Mouse (Mus musculus) 3T3-L1 (cell line): ENCODE results near the gene Arhgef3.
A peak's percentile ranks its signal among the peaks of the same experiment; 100 is the strongest.

Experiments
- DNase-seq: peaks from one replicate; pipeline ENCODE4 v3.0.0-alpha.2; 2015; ENCODE audit warnings: low read depth, low spot score

The Arhgef3 gene

DNA sequence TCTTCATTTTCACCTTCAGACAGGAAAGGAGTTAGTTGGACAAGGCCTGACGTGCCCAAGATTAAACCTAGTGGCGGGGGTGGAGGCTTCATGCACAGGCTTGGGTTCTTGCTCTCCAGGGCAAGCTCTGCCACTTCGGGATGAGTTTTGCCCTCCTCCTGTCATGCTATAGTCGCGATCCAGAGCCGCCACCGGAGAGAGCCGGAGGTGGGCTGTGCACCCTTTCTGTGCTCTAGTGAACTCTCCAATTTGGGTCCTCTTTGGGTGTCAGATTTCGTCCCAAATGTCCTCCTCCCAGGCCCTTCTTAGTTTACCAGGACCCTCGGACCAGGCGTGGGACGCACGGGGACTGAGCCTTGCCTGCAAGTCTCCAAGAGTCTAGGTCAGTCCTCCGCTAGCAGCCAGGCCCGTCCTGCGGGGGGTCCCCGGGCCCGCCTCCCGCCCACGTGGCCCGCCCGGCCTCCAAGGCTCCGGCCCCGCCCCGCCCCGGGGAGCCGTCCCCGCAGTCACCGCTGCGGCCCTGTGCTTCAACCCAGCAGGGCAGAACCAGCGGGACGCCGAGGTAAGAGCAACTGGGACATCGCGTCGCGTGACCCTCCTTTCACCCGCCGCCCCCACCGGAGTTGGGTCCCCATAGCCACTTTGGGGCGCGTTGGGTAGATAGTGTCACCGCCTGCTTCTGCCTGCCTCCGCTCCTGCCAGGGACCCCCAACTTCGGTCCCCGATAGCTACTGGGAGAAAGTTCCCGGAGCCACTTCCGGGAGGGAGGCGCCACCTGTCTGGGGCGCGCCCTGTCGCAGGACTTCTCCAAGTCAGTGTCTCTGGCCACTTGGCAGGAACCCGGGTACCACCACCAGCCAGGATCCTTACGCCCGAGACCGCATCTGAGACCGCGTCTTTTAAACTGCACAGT lies at the start of gene Arhgef3:
TSS of gene Arhgef3 (plus strand) at position 538 of the 913 bp plus-strand sequence.
- DNase-seq, result peak; percentile 27

DNA sequence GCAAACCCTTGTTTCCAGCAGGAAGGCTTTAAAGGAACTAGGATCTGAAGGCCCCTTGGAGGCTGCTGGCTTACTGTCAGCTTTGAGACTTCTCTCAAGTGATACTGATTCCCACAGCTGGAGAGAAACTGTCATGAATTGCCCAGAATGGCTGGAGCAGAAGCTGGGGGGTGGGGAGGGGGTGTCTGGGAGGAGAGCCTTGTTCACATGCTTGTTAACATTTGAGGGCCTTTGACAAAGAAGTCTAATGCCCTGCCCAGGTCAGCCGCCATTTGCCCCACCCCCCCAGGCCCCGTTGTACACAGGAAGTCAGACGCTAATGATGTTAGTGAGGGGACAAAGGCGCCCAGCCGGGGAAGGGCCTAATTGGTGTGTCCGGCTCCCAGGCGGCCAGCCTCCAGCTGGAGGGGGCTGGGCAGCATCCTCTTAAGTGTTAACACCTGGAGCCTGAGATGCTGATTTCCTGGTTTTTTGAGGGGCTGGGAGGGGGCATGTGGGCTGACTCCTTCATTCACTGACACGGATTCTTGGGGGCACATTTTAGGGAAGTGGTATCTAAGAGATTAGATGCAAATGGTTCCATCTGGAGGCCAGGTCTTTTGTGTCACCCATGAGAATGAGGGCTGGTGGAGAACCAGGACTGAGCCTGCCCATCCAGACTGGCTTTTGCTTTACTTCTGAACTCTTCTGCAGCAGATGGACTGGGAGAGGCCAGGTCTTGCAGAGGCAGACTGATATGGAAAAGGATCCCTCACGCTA lies 48.3 kb upstream of the Arhgef3 start:
- no peak for DNase-seq

DNA sequence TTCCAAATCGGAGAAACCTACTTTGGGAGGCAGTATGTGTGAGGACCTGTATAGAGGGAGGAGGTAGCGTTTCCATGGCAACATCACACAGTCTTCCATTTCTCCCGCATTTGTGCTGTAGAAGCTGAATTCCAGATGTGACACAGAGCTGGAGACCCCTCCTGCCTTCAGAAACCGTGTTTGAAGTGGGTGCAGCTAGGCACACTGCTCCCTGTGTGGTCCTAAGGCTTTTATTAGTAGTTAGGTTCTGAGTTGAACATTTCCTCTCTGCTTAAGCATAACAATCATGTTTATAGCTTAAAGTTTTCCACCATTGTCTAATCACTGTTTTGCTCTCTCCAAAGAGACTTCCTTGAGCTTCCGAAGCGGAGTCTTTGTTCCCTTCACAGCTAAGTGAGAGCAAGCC lies 46.8 kb upstream of the Arhgef3 start:
- no peak for DNase-seq

DNA sequence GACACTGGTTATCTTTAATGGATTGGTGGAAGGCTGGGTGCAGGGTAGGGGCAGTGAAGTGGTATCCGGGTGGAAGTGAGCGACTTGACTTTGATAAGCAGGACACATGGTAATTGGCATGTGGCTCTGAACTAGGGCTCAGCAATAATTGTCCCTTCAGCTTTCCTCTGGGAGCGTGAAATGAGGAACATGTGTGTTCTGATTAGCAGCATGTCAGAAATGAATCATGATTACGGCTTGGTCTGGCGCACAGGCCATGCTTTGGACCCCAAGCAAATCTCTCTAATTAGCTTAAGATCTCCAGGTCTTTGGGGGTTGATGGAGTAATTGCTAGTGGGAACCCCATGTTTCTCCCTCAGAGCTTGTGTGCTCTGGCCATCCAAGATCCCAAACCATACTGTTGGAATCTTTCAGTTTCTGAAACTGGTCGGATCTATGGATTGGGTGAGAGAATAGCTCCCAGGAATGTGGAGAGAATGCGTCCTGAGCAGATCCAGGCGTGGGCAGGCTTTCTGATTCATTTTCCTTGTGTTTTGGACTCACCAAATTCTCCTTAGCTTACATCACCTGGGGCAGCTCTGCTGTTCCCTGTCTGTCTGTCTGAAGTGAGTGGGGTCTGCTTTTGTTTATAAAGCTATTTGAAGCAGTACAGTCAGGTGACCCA lies 45.1 kb upstream of the Arhgef3 start:
- DNase-seq, result peak; percentile 88

DNA sequence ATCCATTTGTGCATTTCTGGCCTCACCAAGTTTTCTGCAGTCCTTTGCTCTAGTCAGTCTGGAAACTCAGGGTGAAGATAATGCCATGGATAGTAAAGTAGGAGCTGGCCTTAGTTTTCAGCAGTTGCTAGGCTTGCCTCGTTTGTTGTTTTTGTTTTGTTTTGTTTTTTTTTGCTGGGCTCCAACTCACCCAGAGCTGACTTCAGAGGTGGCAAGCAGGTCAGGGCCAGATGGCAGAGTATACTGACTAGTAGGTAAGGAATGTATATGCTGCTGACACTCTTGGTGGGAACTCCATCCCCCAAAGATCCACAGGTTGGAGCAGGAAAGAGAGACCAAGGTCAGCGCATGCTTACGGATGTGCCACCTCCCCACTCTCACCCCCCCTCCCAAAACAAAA lies 44.6 kb upstream of the Arhgef3 start:
- peak; percentile 83 for DNase-seq

DNA sequence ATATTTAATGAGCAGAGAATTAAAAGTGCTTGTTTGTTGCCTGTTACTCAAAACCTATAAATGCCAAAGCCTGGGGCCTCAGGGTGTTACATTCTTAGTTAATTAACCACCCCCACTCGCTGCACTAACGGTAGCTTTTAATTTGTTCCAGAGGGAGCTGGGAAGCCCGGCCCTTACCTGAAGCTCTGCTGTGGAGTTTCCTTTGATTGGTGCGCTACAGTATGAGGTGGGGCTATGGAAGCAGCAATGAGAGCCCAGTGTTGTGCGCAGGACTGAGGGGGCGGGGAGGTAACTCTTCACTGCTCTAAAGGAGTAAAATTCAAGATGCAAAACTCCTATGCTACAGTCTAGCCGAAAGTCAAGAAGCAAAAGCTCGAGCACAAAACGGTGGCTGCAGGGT lies 43.9 kb upstream of the Arhgef3 start:
- no peak for DNase-seq

DNA sequence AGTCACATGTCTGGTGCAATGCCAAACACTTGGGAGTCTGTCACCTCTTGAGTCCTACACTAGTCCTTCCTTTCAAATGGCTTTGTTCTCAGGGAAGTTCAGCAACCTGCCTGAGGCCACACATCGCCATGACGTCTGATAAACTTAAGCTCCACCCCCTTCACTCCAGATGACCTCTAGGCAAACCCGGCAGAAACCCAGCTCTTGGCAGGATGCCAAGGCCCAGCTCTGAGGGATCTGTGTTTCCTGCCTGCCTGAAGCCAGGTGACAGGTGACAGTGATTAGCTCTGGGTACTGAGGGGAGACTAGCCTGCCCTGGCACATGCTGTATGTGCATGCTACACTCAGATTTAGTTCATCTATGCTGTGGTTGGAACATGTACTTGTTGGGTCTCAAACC lies 42.7 kb upstream of the Arhgef3 start:
- peak; percentile 21 for DNase-seq

DNA sequence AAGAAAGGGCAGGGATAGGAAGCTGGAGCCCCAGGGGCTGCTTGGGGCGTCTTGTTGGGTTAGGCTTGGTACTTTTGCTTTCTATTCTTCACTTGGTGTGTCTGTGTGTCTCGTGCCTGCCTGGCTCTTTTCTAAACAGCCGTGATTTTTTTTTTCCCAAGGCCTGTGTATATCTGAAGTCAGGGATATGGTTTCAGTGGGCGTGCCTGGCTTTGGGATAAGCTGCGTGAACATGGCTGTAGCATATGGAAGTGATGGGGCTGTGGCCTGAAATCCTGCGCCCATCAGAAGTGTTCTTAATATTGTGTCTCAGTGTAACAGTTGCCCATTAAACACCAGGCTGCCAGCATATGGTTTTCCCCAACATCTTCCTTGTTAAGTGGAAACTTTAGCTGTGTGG lies 39.6 kb upstream of the Arhgef3 start:
- no peak for DNase-seq

DNA sequence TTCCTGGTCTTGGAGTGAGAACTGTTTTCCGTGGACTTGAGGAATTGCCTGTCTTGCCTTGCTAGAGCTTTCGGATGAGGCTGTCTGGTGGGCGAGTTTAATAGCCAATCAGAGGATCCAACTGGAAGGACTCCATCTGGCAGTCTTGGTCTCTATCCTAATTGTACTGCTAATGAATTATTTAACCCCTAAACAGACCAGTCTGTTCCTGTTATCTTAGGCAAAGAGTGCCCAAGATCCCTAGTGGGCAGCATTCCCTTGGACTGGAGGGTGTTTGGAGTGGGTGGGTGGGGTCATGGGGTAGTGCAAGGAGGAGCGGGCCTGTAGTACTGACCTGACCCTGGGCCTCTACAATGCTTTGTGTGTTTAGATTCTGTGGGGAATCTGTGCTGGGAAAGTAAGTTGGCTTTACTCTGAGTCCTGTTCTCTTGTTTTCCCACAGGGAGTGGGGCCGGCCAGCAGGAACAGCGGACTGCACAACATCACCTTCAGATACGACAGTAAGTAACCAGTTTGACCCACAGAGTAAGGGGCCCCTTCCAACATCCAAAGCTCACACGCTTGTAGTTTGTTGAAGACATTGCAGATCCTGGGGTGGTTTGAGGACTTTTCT lies 38.7 kb upstream of the Arhgef3 start:
- no peak for DNase-seq

DNA sequence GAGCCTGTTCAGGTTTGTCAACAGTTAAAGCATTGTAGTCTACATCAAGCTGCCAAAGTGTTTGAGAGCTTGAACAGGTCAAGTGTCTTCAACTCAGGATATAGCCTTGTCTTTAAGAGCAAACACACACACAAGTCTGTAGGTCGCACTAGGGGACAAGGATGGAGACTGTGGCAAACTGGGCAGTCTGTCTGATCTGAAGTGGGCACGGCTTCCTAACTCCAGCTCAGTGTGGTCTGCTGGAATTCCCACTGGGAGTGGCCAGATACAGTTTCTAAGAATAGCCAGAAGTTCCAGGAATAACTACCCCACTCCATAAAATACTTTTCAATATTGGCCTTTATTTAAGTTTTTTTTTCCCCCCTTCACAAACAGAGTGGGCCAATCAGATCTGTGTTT lies 38.2 kb upstream of the Arhgef3 start:
- peak; percentile 40 for DNase-seq

DNA sequence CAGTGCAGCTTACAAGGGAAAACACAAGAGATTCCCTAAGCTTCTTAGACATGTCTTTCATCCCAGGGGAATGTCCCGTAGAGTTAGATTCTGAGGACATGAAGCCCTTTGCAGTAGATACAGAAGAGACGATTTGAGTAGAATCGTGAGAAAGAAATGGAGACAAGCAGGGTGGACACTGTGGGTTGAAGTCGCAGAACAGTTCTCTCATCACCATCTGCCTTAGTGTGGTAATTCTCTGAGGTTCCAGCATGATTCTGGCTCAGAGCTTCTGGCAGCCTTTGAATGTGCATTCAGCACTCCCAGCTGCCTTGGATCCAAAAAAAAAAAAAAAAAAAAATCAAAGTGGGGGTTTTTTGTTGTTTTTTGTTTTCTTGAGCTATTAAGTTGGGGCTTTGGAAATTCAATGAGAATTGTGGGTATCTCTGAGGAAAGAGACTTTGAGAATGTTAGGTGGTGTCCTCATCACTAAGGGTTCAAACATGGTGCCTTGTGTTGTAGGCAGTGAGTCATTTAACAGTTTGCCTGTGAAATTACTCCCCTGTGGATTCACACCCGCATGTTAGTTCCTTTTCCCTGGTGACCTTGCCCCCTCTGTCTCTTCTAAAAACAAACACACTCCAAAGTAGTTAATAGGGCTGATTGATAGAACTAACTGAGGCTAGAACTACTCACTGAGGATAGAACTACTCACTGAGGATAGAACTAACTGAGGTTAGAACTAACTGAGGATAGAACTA lies 33.0 kb upstream of the Arhgef3 start:
- DNase-seq, result peak; percentile 54

DNA sequence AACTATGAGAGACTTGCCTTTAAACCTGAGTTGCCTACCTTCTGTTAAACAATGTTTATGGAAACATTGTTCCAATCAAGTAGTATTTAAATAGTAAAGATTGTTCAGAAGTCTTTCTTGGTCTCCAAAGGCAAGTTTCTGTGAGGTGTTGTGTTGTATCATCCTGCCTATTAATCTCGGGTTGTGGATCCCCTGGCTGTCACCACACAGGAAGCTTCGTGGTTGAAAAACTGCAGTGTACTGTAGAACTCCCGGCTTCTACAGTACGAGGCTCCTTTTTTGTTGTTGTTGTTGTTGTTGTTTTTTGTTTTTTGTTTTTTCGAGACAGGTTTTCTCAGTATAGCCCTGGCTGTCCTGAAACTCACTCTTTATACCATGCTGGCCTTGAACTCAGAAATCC lies 29.2 kb upstream of the Arhgef3 start:
- no peak for DNase-seq

DNA sequence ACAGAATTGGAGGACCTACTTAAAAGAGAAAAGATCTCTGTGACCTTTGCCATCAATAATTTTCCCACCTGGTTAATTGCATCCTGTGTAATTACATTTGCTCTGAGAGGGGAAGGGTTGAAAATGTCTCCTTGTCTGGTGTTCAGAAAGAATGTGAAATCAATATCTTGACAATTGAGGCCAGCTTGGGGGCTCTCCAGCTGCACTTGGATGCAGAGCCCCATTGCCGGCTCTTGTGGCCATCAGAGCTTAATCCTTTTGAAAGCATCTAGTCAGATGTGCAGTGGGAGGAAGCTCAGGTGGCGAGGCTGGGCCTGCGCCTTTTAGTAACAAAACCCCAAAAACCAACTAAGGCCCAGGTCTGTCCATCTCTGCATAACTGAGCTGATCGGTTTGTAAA lies 28.7 kb upstream of the Arhgef3 start:
- no peak for DNase-seq

DNA sequence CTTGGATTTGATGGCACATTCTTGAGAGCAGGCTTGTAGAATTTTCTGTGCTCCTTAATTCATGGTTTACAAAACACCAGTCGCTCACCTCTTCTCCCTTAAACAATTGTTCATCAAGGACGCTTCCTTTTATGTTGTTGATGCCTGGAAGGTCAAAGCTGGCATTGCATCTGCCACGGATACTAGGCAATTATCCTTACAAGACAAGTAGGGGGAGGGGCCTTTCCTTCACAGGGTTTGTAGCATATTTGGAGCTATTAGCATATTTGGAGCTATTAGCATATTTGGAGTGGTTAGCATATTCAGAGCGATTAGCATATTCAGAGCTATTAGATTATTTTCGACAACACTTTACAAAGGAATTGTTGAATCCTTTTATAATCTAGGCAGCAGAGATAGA lies 20.5 kb upstream of the Arhgef3 start:
- no peak for DNase-seq

DNA sequence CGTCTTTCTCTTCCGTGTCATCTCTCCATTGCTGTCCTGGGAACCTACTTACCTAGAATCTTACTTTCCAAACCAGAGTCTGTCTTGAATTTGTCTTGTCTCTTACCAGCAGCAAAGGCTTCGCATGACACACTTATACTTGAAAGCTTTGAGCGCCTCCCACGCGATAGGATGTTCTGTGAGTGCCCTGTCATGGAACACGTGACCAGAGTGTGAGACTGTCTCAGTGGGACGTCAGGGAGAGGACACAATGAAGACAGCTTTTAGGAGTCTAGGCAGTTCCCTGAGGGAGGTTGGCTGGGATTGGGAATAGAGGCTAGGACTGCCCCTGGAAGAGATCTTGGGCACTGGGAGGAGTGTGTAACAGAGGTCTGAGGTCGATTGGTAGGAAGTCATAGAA lies 18.6 kb upstream of the Arhgef3 start:
- DNase-seq, result peak; percentile 29

DNA sequence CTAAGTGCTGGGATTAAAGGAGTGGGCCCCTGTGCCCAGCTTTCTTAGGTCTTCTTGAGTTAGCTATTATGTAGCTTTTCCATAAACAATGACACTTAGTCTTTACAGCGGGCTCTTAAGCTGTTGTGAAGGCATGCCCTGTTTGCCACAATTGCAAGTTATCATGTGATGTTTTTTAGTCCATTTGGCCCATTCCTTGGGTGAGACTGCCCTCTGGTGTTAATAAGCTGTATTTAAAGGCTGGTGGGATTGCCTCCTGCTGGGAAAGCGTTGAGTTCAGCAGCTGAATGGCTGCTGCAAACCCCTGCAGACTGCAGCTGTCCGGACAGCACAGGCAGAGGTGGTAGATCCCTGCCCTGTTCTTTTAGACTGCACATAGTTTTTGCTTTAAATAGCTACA lies 17.9 kb upstream of the Arhgef3 start:
- DNase-seq, result peak; percentile 93

DNA sequence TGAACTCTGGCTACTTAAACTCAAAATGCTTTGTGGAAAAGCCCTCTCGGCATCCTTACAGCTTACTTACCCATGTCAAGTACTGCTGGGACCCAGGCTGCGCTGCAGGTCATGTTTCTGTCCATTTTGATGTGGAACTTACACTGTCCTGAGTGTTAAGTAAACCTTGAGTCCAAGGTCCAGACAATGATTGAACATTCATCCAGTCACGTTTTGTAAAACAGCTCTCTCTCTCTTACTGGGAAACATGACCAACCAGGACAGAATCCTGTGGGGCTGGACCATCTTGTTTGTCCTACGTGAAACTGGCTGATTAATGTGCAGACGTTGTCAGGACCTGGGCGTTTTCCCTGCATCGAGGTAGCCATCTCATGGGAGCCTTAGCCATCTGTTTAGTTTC lies 13.0 kb upstream of the Arhgef3 start:
- DNase-seq, result no peak

DNA sequence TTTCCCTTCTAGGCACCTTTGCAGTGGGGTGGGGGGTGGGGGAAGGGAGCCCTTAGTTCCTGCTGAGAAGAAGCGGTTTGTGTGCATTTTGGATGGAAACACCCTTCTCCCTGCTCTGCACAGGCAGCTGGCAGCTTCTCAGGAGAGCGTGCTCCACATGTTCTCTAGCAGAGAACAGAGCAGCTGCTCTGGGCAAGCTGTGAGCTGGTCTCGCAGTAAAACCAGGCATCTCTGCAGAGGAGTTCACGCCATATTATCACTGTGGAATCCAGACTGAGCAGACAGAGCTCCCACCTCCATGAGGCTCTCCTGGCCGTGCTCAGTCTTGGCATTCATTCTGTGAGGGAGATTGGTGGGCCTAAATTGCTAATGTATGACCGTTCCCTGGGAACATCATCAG lies 12.0 kb upstream of the Arhgef3 start:
- no peak for DNase-seq

DNA sequence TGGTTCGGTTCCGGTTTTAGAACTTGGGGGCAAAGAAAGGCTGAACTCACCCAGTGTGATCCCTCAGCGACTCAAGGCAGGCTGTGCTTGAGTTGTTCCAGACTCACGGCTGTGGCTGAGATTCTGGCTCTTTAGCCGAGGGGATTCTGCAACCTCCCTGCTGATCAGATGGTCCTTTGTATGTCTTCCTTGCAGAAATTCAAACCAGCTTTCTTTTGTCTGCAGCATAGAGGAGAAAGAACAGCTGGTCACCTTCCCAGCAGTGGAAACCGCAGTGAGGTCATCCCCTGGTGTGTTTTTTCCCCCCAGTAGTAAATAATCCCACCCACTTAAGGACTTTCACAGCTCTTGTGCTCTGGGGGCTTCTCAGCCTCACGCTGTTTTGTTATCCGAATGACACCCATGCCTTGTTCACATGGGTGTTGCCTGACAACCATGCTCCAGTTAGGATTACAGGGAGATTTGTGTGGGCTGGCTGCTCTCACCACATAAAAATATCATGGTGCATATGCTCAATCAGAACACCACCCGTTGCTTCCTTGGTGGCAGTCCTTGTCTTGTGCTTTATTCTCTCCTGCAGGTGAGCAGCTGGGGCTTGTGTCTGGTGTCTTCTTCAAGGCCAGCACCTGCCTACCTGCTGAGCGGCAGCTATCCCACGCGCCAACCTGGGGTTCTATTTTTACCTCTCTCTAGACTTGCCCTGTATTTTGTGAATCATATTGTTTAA lies 8.8 kb upstream of the Arhgef3 start:
- DNase-seq, result no peak

DNA sequence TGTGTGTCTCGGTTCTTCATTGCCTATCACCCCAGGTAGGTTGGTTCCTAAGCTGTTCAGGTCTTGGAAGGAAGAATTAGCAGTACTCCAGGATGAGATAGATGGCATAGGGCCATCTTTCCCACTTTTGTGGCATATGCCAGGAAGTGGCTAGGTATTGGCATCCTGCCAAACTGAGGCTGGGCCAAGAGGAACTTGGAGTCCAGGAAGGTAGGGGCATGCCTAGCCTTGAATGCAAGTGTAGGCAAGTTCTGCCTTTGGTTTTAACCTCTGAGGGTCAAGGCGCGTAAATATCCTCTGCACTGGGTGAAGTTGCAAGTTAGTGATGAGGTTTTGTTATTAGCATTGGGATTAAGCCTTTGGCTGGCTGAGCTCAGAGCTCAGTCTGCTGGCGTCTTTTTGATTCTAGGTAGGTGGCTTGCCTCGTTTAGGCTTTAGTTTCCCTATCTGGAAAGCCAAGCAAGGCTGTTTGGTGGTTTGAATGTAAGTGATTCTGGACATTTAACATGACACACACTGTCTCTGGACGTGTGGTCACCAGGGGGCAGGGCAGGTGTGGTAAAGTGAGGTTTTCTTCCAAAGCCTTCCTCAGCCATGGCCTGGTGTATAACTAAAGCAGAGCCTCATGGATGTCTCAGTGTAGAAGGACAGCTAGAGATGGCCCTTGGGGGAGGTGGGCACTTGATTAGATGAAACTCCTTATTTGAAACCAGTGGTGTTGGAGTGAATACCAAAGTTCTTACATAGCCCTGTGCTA lies 5.8 kb upstream of the Arhgef3 start:
- DNase-seq, result peak; percentile 66
